Mouse (Mus musculus): ENCODE measurements at regions not wholly inside any gene's neighbourhood (a gene's known extent, or its start where the extent isn't known, plus 50 kb on each side); places are given as distances from the start of the nearest gene placed in this dataset.

- TF ChIP-seq POLR2A (IDR thresholded peaks at IDR 0.05; ENCODE audit: low read depth, low read length): no peak
- no peak for TF ChIP-seq CTCF (IDR thresholded peaks at IDR 0.05; ENCODE audit: borderline replicate concordance, insufficient read depth, low read length)
These were observed 318.1 kb downstream of the Wdr11 start for GRCm38 (mm10) chr7:129909730-129910129.

Data from embryonic fibroblast, embryonic 13.5 days (primary cell).